Mouse (Mus musculus) right cerebral cortex, adult 2 months (tissue): ENCODE results near the gene Pla1a.

Experiments
- DNase-seq, 2 experiments: peaks; one replicate each; pipeline ENCODE4 v3.0.0; 2021 to 2022; ENCODE audit warnings: low spot score in 2 of 2

The Pla1a gene

GRCm38 (mm10) chr16:38346529-38347325 is 86.2 kb downstream of the Pla1a start, which contains the start of the genes Cox17 and Gm21987:
Gene Cox17 (plus strand): TSS chr16:38346991.
Gene Gm21987 (plus strand): TSS chr16:38347040.
- peak; percentile 91 to 97 for DNase-seq
